Mouse (Mus musculus): ENCODE results near the gene Btnl10. TPM values are rescaled to one million over a fixed set of nuclear protein-coding genes. Genes with fewer than 3 reads are reported as not detected.

Gene Btnl10
- polyA plus RNA-seq, 1 experiment from 2014 or later = not detected

Small RNA genes within 50 kb of the gene (microRNA-seq; reads per million reads assigned to microRNA genes)
- not detected for gene Gm44313

Other genes with a start within 250 kb of the Btnl10 start
- not detected in 2 replicates for gene Olfr320, start 236.8 kb upstream of the Btnl10 start, polyA plus RNA-seq (2014; fragmentation: Nextera tagmentation; extraction: Ambion mirVana)
- gene Olfr319, start 218.7 kb upstream of the Btnl10 start, polyA plus RNA-seq (2014; fragmentation: Nextera tagmentation; extraction: Ambion mirVana) = not detected in 2 replicates
- not detected in 2 replicates for gene Olfr318, start 193.9 kb upstream of the Btnl10 start, polyA plus RNA-seq (2014; fragmentation: Nextera tagmentation; extraction: Ambion mirVana)
- not detected in 2 replicates for gene Olfr317, start 178.7 kb upstream of the Btnl10 start, polyA plus RNA-seq (2014; fragmentation: Nextera tagmentation; extraction: Ambion mirVana)
- not detected in 2 replicates for gene Olfr316, start 165.2 kb upstream of the Btnl10 start, polyA plus RNA-seq (2014; fragmentation: Nextera tagmentation; extraction: Ambion mirVana)
- not detected in 2 replicates for gene Olfr315, start 144.7 kb upstream of the Btnl10 start, polyA plus RNA-seq (2014; fragmentation: Nextera tagmentation; extraction: Ambion mirVana)
- gene Olfr314, start 135.0 kb upstream of the Btnl10 start, polyA plus RNA-seq (2014; fragmentation: Nextera tagmentation; extraction: Ambion mirVana) = not detected in 2 replicates
- 5.0 and 8.7 TPM in 2 replicates for gene Fam183b, start 115.9 kb upstream of the Btnl10 start, polyA plus RNA-seq (2014; fragmentation: Nextera tagmentation; extraction: Ambion mirVana)
- gene Olfr313, start 102.9 kb upstream of the Btnl10 start, polyA plus RNA-seq (2014; fragmentation: Nextera tagmentation; extraction: Ambion mirVana) = not detected in 2 replicates
- gene Olfr312, start 88.7 kb upstream of the Btnl10 start, polyA plus RNA-seq (2014; fragmentation: Nextera tagmentation; extraction: Ambion mirVana) = not detected in 2 replicates
- gene Olfr311, start 78.7 kb upstream of the Btnl10 start, polyA plus RNA-seq (2014; fragmentation: Nextera tagmentation; extraction: Ambion mirVana) = not detected in 2 replicates
- gene Gm12258, start 70.8 kb upstream of the Btnl10 start, polyA plus RNA-seq (2014; fragmentation: Nextera tagmentation; extraction: Ambion mirVana) = 11.4 and 12.4 TPM in 2 replicates
- gene 2810021J22Rik, start 50.7 kb upstream of the Btnl10 start, polyA plus RNA-seq (2014; fragmentation: Nextera tagmentation; extraction: Ambion mirVana) = 7.1 and 9.4 TPM in 2 replicates
- 7.5 and 8.2 TPM in 2 replicates for gene Zfp39, start 13.7 kb upstream of the Btnl10 start, polyA plus RNA-seq (2014; fragmentation: Nextera tagmentation; extraction: Ambion mirVana)
- gene Rnf187, start 21.0 kb downstream of the Btnl10 start, polyA plus RNA-seq (2014; fragmentation: Nextera tagmentation; extraction: Ambion mirVana) = 211 and 222 TPM in 2 replicates
- gene Hist3h2ba, start 31.0 kb downstream of the Btnl10 start, polyA plus RNA-seq (2014; fragmentation: Nextera tagmentation; extraction: Ambion mirVana) = 31.2 and 32.5 TPM in 2 replicates
- 32.4 and 33.9 TPM in 2 replicates for gene Hist3h2a, start 36.8 kb downstream of the Btnl10 start, polyA plus RNA-seq (2014; fragmentation: Nextera tagmentation; extraction: Ambion mirVana)
- gene Trim17, start 36.8 kb downstream of the Btnl10 start, polyA plus RNA-seq (2014; fragmentation: Nextera tagmentation; extraction: Ambion mirVana) = 0.20 and 0.62 TPM in 2 replicates
- gene Trim11, start 60.2 kb downstream of the Btnl10 start, polyA plus RNA-seq (2014; fragmentation: Nextera tagmentation; extraction: Ambion mirVana) = 18.1 and 20.3 TPM in 2 replicates
- 0.69 and 0.75 TPM in 2 replicates for gene Obscn, start 218.5 kb downstream of the Btnl10 start, polyA plus RNA-seq (2014; fragmentation: Nextera tagmentation; extraction: Ambion mirVana)
- gene Iba57, start 245.8 kb downstream of the Btnl10 start, polyA plus RNA-seq (2014; fragmentation: Nextera tagmentation; extraction: Ambion mirVana) = 1.8 and 2.6 TPM in 2 replicates

Data from stomach, embryonic 14.5 days (tissue).